In the genomic region with DNA sequence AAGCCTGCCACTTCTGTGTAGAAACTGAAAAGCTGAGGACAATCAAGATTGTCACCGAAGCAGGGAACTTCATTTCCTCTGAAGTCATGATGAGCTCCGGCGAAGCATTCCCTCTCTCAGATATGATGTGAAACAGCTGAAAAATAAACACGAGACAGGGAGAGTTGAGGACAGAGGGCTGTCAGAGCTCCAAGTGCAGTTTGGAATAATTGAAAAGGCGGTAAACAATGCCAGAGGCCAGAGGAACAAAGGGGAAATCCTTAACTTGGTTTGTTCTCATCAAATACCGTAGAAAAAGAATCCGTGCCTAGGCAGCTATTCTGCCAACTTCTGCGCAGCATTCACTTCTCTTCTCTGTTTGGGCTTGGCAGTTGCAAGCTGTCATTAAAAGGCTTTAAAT, we compare ENCODE assay signal across 12 mouse cellular contexts.
DNase-seq lines count a peak whose midpoint lies in the region; ATAC-seq and TF ChIP-seq lines count a peak whose summit lies in the region.
"Had no signal": no experiment of that assay in that cellular context is flagged by ENCODE, and none has a peak within 500 bp of the region (broad histone marks: within the 10 kb centered on the region; RNA-seq: fewer than 3 reads in every experiment).

No protein-coding gene starts in this region.

- TF ChIP-seq POLR2A in kidney, adult 2 months (IDR thresholded peaks at IDR 0.05; ENCODE audit: low read depth, low read length), result no peak

- no peak for TF ChIP-seq CTCF in kidney, adult 2 months (conservative IDR thresholded peaks at IDR 0.05; ENCODE audit: insufficient read depth, insufficient read length, low read depth, low read length)
- TF ChIP-seq CTCF in kidney, postnatal 0 days (IDR thresholded peaks at IDR 0.05; ENCODE audit: low read depth), result no peak

- no peaks in the 10 kb centered on the region for H3K4me1 ChIP-seq in kidney, adult 2 months (ENCODE audit: control insufficient read depth, insufficient read depth, low read length)
- peaks cover 8% of the 10 kb centered on the region for H3K4me1 ChIP-seq in kidney, embryonic 14.5 days (ENCODE audit: control insufficient read depth, insufficient read depth, low read length)
- peaks cover 23% of the 10 kb centered on the region for H3K4me1 ChIP-seq in heart, embryonic 15.5 days (replicated peaks)
- no peaks in the 10 kb centered on the region for H3K4me1 ChIP-seq in kidney, postnatal 0 days (replicated peaks; ENCODE audit: insufficient read depth, low read length)
- H3K4me1 ChIP-seq in hindbrain, embryonic 12.5 days, result no peaks in the 10 kb centered on the region
- H3K4me1 ChIP-seq: hindbrain, embryonic 10.5 days; intestine, embryonic 15.5 days; midbrain, embryonic 15.5 days had no signal

- 62% methylated on average over 8 of the region's 8 CpGs for WGBS in kidney, adult 2 months
- 70% methylated on average over 8 of the region's 8 CpGs for WGBS in kidney, embryonic 14.5 days
- WGBS in heart, embryonic 15.5 days, result 52% methylated on average over 8 of the region's 8 CpGs
- WGBS in kidney, postnatal 0 days, result 64% methylated on average over 8 of the region's 8 CpGs
- WGBS in hindbrain, embryonic 12.5 days, result 77% methylated on average over 8 of the region's 8 CpGs

- no peak overlapping the region for H3K4me3 ChIP-seq in kidney, adult 2 months (ENCODE audit: insufficient read depth, low read depth, low read length)
- no peak overlapping the region for H3K4me3 ChIP-seq in kidney, embryonic 14.5 days (ENCODE audit: low read length)
- no peak overlapping the region for H3K4me3 ChIP-seq in heart, embryonic 15.5 days
- H3K4me3 ChIP-seq in kidney, postnatal 0 days (replicated peaks; ENCODE audit: low read depth, low read length), result no peak overlapping the region
- no peak overlapping the region for H3K4me3 ChIP-seq in hindbrain, embryonic 12.5 days
- H3K4me3 ChIP-seq: hindbrain, embryonic 10.5 days; intestine, embryonic 15.5 days; midbrain, embryonic 15.5 days had no signal

- no peaks in the 10 kb centered on the region for H3K9me3 ChIP-seq in kidney, embryonic 14.5 days (ENCODE audit: control insufficient read depth, low read length)
- no peaks in the 10 kb centered on the region for H3K9me3 ChIP-seq in heart, embryonic 15.5 days (replicated peaks)
- H3K9me3 ChIP-seq in kidney, postnatal 0 days (replicated peaks; ENCODE audit: low read length), result no peaks in the 10 kb centered on the region
- H3K9me3 ChIP-seq in hindbrain, embryonic 12.5 days (replicated peaks), result no peaks in the 10 kb centered on the region
- H3K9me3 ChIP-seq: hindbrain, embryonic 10.5 days; intestine, embryonic 15.5 days; midbrain, embryonic 15.5 days had no signal

- DNase-seq in kidney, adult 2 months, result peak; percentile 40
- peak; percentile 67 for DNase-seq in kidney, postnatal 0 days (ENCODE audit: low spot score)
- DNase-seq in lung, postnatal 36 days, result peak; percentile 42
- no peak for DNase-seq in retina, postnatal 1 day
- DNase-seq: adrenal gland, postnatal 10 days; cerebellum, postnatal 36 days had no signal

- H3K4me2 ChIP-seq in kidney, embryonic 14.5 days (replicated peaks; ENCODE audit: low read depth, low read length), result no peak overlapping the region
- H3K4me2 ChIP-seq in heart, embryonic 15.5 days, result no peak overlapping the region
- no peak overlapping the region for H3K4me2 ChIP-seq in kidney, postnatal 0 days (ENCODE audit: low read length)
- H3K4me2 ChIP-seq in hindbrain, embryonic 12.5 days (replicated peaks), result no peak overlapping the region
- H3K4me2 ChIP-seq: intestine, embryonic 15.5 days; midbrain, embryonic 15.5 days had no signal

- H3K27me3 ChIP-seq in kidney, adult 2 months (replicated peaks; ENCODE audit: control insufficient read depth, insufficient read depth, low read length), result no peaks in the 10 kb centered on the region
- no peaks in the 10 kb centered on the region for H3K27me3 ChIP-seq in kidney, embryonic 14.5 days (ENCODE audit: control insufficient read depth, insufficient read depth, low read length)
- H3K27me3 ChIP-seq in heart, embryonic 15.5 days, result no peaks in the 10 kb centered on the region
- H3K27me3 ChIP-seq in kidney, postnatal 0 days (ENCODE audit: insufficient read depth, low read length), result no peaks in the 10 kb centered on the region
- no peaks in the 10 kb centered on the region for H3K27me3 ChIP-seq in hindbrain, embryonic 12.5 days
- H3K27me3 ChIP-seq: intestine, embryonic 15.5 days; midbrain, embryonic 15.5 days had no signal

- ATAC-seq in kidney, embryonic 14.5 days (ENCODE audit: low FRiP score, low TSS enrichment), result no peak
- ATAC-seq in heart, embryonic 15.5 days (replicated peaks; ENCODE audit: insufficient number of reproducible peaks, insufficient read depth, low FRiP score, low read depth), result no peak
- no peak for ATAC-seq in kidney, postnatal 0 days (replicated peaks; ENCODE audit: low FRiP score, low read depth)
- ATAC-seq in hindbrain, embryonic 12.5 days (ENCODE audit: low FRiP score), result no peak
- ATAC-seq: intestine, embryonic 15.5 days; midbrain, embryonic 15.5 days had no signal

- no peaks in the 10 kb centered on the region for H3K36me3 ChIP-seq in kidney, adult 2 months (ENCODE audit: control insufficient read depth, insufficient read depth, low read length)
- H3K36me3 ChIP-seq in kidney, embryonic 14.5 days (ENCODE audit: control insufficient read depth, insufficient read depth, low read length), result no peaks in the 10 kb centered on the region
- no peaks in the 10 kb centered on the region for H3K36me3 ChIP-seq in heart, embryonic 15.5 days
- H3K36me3 ChIP-seq in kidney, postnatal 0 days (ENCODE audit: insufficient read depth, low read length), result no peaks in the 10 kb centered on the region
- H3K36me3 ChIP-seq in hindbrain, embryonic 12.5 days, result no peaks in the 10 kb centered on the region
- H3K36me3 ChIP-seq: hindbrain, embryonic 10.5 days; intestine, embryonic 15.5 days; midbrain, embryonic 15.5 days had no signal

- H3K27ac ChIP-seq in kidney, adult 2 months (ENCODE audit: insufficient read depth, low read depth, low read length), result no peak overlapping the region
- no peak overlapping the region for H3K27ac ChIP-seq in kidney, embryonic 14.5 days (ENCODE audit: low read depth, low read length)
- peak overlapping the region; percentile 38; the same call in 1 of the 2 replicates for H3K27ac ChIP-seq in heart, embryonic 15.5 days
- H3K27ac ChIP-seq in kidney, postnatal 0 days, result no peak overlapping the region
- H3K27ac ChIP-seq in hindbrain, embryonic 12.5 days, result no peak overlapping the region
- H3K27ac ChIP-seq: hindbrain, embryonic 10.5 days; intestine, embryonic 15.5 days; midbrain, embryonic 15.5 days had no signal

- H3K9ac ChIP-seq in kidney, embryonic 14.5 days (ENCODE audit: low read depth, low read length), result no peak overlapping the region
- H3K9ac ChIP-seq in heart, embryonic 15.5 days, result no peak overlapping the region
- no peak overlapping the region for H3K9ac ChIP-seq in kidney, postnatal 0 days (ENCODE audit: low read depth, low read length)
- no peak overlapping the region for H3K9ac ChIP-seq in hindbrain, embryonic 12.5 days
- H3K9ac ChIP-seq: intestine, embryonic 15.5 days; midbrain, embryonic 15.5 days had no signal
